Mouse (Mus musculus) hindbrain, embryonic 14.5 days (tissue): Measurements from ENCODE around the gene Ntf3. TPM values are rescaled to one million over a fixed set of nuclear protein-coding genes. Genes with fewer than 3 reads are reported as not detected.

Source experiments
- ATAC-seq: fragments of 200-750 bp; cut with Nextera tagmentation; 2 replicates; pipeline ENCODE4 v1.8.0; 2017; ENCODE audit warnings: moderate number of reproducible peaks, mild to moderate bottlenecking, moderate TSS enrichment, moderate library complexity; ENCODE audit not compliant: low FRiP score
- DNase-seq: peaks from one replicate; pipeline ENCODE4 v3.0.0-alpha.2; 2015; ENCODE audit warnings: low spot score
- H3K27ac ChIP-seq: fragments of 300-500 bp; sonication (generic); 2 replicates; pipeline ENCODE4 v1.5.1; 2014; ENCODE audit warnings: mild to moderate bottlenecking, moderate library complexity
- H3K27me3 ChIP-seq: fragments of 300-500 bp; sonication (generic); 2 replicates; pipeline ENCODE4 v1.6.1; 2014; ENCODE audit warnings: mild to moderate bottlenecking, low read length, mixed read lengths; ENCODE audit not compliant: control insufficient read depth, insufficient read depth
- H3K36me3 ChIP-seq: fragments of 300-500 bp; sonication (generic); replicated peaks from 2 replicates; pipeline ENCODE4 v1.6.1; 2014; ENCODE audit not compliant: control insufficient read depth, insufficient read depth
- H3K4me1 ChIP-seq: fragments of 300-500 bp; sonication (generic); replicated peaks from 2 replicates; pipeline ENCODE4 v1.6.1; 2014; ENCODE audit warnings: antibody characterized with exemption, low read length, mixed read lengths; ENCODE audit not compliant: control insufficient read depth, insufficient read depth
- H3K4me2 ChIP-seq: fragments of 300-500 bp; sonication (generic); replicated peaks from 2 replicates; pipeline ENCODE4 v1.6.1; 2014; ENCODE audit warnings: mild to moderate bottlenecking, moderate library complexity
- H3K4me3 ChIP-seq: fragments of 300-500 bp; sonication (generic); replicated peaks from 2 replicates; pipeline ENCODE4 v1.5.1; 2014; ENCODE audit warnings: mild to moderate bottlenecking, low read length
- H3K9ac ChIP-seq: fragments of 300-500 bp; sonication (generic); 2 replicates; pipeline ENCODE4 v1.6.1; 2014
- H3K9me3 ChIP-seq: fragments of 300-500 bp; sonication (generic); 2 replicates; pipeline ENCODE4 v1.6.1; 2016; ENCODE audit warnings: low read length; ENCODE audit not compliant: control insufficient read depth
- WGBS: fragments of 180-500 bp; shearing (Covaris S2); extraction: QIAGEN DNeasy Blood & Tissue Kit; methylation state at CpG from one replicate; pipeline ENCODE4 v1.1.7; 2014; 5-methylcytosine and 5-hydroxymethylcytosine counted together
- polyA plus RNA-seq: library from polyadenylated mRNA; unstranded; fragments of >200 nt; fragmentation: Nextera tagmentation; extraction: Ambion mirVana; gene quantifications from 2 replicates; pipeline ENCODE4 v1.2.1, GENCODE M21; 2014

Gene Ntf3
- polyA plus RNA-seq, 1 experiment from 2014 or later: 3.0 TPM

DNA sequence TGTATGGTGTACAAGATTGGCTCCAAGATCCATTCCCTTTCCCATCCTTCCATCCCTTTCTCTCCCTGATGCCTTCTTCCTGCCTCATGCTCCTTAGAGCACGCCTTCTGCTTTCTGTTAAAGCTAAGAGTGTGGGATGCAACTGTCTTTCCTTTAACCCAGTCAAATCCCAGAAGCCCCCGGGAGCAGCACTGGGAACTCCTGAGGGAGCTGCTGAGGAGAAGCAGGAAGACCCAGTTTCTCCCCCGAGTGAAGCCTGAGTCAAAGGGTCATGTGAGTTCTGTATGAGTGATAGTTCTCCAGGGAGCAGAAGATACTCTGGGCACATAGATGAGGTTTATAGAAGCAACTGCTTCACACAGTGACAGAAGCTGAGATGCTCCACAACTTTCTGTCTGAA is 109.0 kb downstream of the Ntf3 start:
- DNase-seq: no peak
- Histone ChIP-seq H3K36me3 (no peaks in the 10 kb centered on the region), H3K27ac (no peak overlapping the region), H3K9me3 (no peaks in the 10 kb centered on the region), H3K4me3 (no peak overlapping the region), H3K9ac (no peak overlapping the region), H3K4me2 (no peak overlapping the region), H3K27me3 (no peaks in the 10 kb centered on the region), H3K4me1 (no peaks in the 10 kb centered on the region)
- 86% methylated on average over 3 of the region's 3 CpGs for WGBS
- no peak for ATAC-seq

DNA sequence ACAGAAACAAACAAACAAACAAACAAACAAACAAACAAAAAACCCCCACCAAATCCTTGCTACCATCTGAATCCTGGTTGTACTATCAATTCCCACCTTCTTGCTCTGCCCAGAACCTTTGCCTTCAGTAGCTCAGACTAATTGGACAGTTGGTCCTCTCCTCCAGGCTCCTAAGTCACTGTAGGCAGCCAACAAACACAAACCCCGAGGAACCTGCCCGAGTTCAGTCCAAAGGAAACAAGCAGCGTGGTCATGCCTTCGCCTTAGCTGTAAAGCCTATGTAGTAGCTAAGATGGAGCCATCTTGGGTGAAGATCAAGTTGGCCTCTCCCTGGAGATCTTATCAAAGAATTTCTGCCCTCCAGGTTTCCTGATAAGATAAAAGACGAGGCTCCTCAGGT is 113.6 kb downstream of the Ntf3 start:
- Histone ChIP-seq H3K9ac (no peak overlapping the region), H3K4me2 (no peak overlapping the region), H3K9me3 (no peaks in the 10 kb centered on the region), H3K27me3 (no peaks in the 10 kb centered on the region), H3K4me1 (no peaks in the 10 kb centered on the region), H3K36me3 (no peaks in the 10 kb centered on the region), H3K4me3 (no peak overlapping the region), H3K27ac (no peak overlapping the region)
- no peak for DNase-seq
- 92% methylated on average over 5 of the region's 5 CpGs for WGBS
- no peak for ATAC-seq
